Mouse (Mus musculus) G1E (cell line): ENCODE data around the gene Rcc1. TPM values are rescaled to one million over a fixed set of nuclear protein-coding genes. Genes with fewer than 3 reads are reported as not detected.

Experiments
- ATAC-seq: 2 replicates; pipeline ENCODE4 v1.8.0; 2016; ENCODE audit warnings: mild to moderate bottlenecking; ENCODE audit not compliant: insufficient number of reproducible peaks, poor library complexity, low FRiP score, severe bottlenecking; ENCODE audit errors: extremely low read depth
- DNase-seq: peaks from one replicate; pipeline ENCODE4 v3.0.0; 2012; ENCODE audit warnings: low spot score
- H3K27me3 ChIP-seq: 2 replicates; pipeline ENCODE4 v1.6.1; 2012; ENCODE audit warnings: mild to moderate bottlenecking, low read length, inconsistent platforms; ENCODE audit not compliant: insufficient read depth
- H3K36me3 ChIP-seq: replicated peaks from 2 replicates; pipeline ENCODE3; 2012; ENCODE audit warnings: mild to moderate bottlenecking, inconsistent platforms
- H3K4me1 ChIP-seq: 2 replicates; pipeline ENCODE4 v1.6.1; 2012; ENCODE audit warnings: low read depth, low read length, inconsistent platforms, mixed read lengths; ENCODE audit not compliant: insufficient read depth
- H3K4me3 ChIP-seq: 2 replicates; pipeline ENCODE4 v1.5.1; 2012; ENCODE audit warnings: low read depth, mild to moderate bottlenecking, inconsistent platforms, low read length, moderate library complexity, mixed read lengths
- H3K9me3 ChIP-seq: replicated peaks from 2 replicates; pipeline ENCODE4 v1.6.1; 2012; ENCODE audit warnings: inconsistent platforms
- CTCF ChIP-seq: IDR thresholded peaks from 2 replicates; pipeline ENCODE4 v1.5.1; 2012; ENCODE audit warnings: low read depth, low read length, inconsistent platforms, mixed read lengths
- GATA1 ChIP-seq: IDR thresholded peaks from 2 replicates; pipeline ENCODE4 v1.6.1; 2012; ENCODE audit warnings: borderline replicate concordance, low read length, inconsistent platforms, mixed read lengths
- GATA2 ChIP-seq: IDR thresholded peaks from 2 replicates; pipeline ENCODE4 v1.6.1; 2012; ENCODE audit warnings: low read depth, low read length, inconsistent platforms, borderline replicate concordance
- POLR2AphosphoS5 ChIP-seq: IDR thresholded peaks from 2 replicates; pipeline ENCODE4 v1.6.1; 2012; ENCODE audit warnings: low read depth, low read length, inconsistent platforms; ENCODE audit not compliant: insufficient replicate concordance
- TAL1 ChIP-seq: conservative IDR thresholded peaks from 2 replicates; pipeline ENCODE4 v1.6.1; 2012; ENCODE audit warnings: low read depth, low read length, inconsistent platforms, mixed read lengths
- polyA plus RNA-seq: library from polyadenylated mRNA; stranded (reverse); fragments of >175 nt; gene quantifications from 2 replicates; pipeline ENCODE4 v1.2.3, GENCODE M21; 2012
- total RNA-seq, 2 experiments: library from RNA; stranded (forward) in 1 of 2; stranded (reverse) in 1 of 2; fragments of 200-1000 nt in 1 of 2; fragments of >200 nt in 1 of 2; fragmentation: Nextera tagmentation in 1 of 2; gene quantifications; 2 replicates each; pipeline ENCODE4 v1.2.3; 2014 to 2017

The Rcc1 gene
- total RNA-seq (2014; fragmentation: Nextera tagmentation) (24.2 and 26.8 TPM in 2 replicates), total RNA-seq (2017) (38.6 and 39.2 TPM in 2 replicates), polyA plus RNA-seq (70.0 and 86.0 TPM in 2 replicates)

- H3K36me3 ChIP-seq, result peaks cover 54% of the 10 kb centered on the region
Observed at GRCm38 (mm10) chr4:132353481-132353885, at the start of gene Rcc1. Gene Rcc1, minus strand, starts transcription at chr4:132353605.

GRCm38 (mm10) chr4:132401016-132401415 is 47.6 kb upstream of the Rcc1 start:
- DNase-seq, result no peak
- H3K9me3 ChIP-seq, result no peaks in the 10 kb centered on the region
- ATAC-seq, result no peak

More at GRCm38 (mm10) chr4:132353481-132353885, at the start of gene Rcc1:
- TF ChIP-seq POLR2AphosphoS5, result peak; percentile 94
- TF ChIP-seq CTCF, result no peak
- Histone ChIP-seq H3K9me3 (no peaks in the 10 kb centered on the region), H3K4me3 (peak within 1 kb of the TSS; percentile 93), H3K4me1 (peaks cover 57% of the 10 kb centered on the region), H3K27me3 (no peaks in the 10 kb centered on the region)
- ATAC-seq (peak; percentile 67), DNase-seq (peak; percentile 91)

GRCm38 (mm10) chr4:132398863-132399262 is 45.5 kb upstream of the Rcc1 start:
- Histone ChIP-seq H3K36me3 (peaks cover 62% of the 10 kb centered on the region), H3K4me3 (no peak overlapping the region), H3K9me3 (0 out of 2 replicates have a peak, but pooled peaks cover 3% of the 10 kb centered on the region), H3K4me1 (peaks cover 49% of the 10 kb centered on the region), H3K27me3 (no peaks in the 10 kb centered on the region)
- DNase-seq, result no peak
- no peak for TF ChIP-seq CTCF
- TF ChIP-seq TAL1, result no peak
- TF ChIP-seq GATA1, result no peak
- no peak for TF ChIP-seq POLR2AphosphoS5
- no peak for TF ChIP-seq GATA2
- ATAC-seq, result no peak

More at GRCm38 (mm10) chr4:132401016-132401415, 47.6 kb upstream of the Rcc1 start:
- no peak overlapping the region for H3K4me3 ChIP-seq
- peaks cover 60% of the 10 kb centered on the region for H3K36me3 ChIP-seq
- peaks cover 42% of the 10 kb centered on the region for H3K4me1 ChIP-seq
- TF ChIP-seq TAL1, result no peak
- TF ChIP-seq GATA1, result no peak
- TF ChIP-seq CTCF, result no peak
- TF ChIP-seq POLR2AphosphoS5, result no peak
- no peak for TF ChIP-seq GATA2
- H3K27me3 ChIP-seq, result no peaks in the 10 kb centered on the region

GRCm38 (mm10) chr4:132398045-132398774 is 44.8 kb upstream of the Rcc1 start:
- Histone ChIP-seq H3K36me3 (peaks cover 64% of the 10 kb centered on the region), H3K4me1 (peaks cover 49% of the 10 kb centered on the region), H3K27me3 (no peaks in the 10 kb centered on the region), H3K4me3 (peak overlapping the region; percentile 58), H3K9me3 (peaks cover 5% of the 10 kb centered on the region; the same call in 1 of the 2 replicates)
- no peak for ATAC-seq
- no peak for DNase-seq
- TF ChIP-seq GATA2, result no peak
- no peak for TF ChIP-seq POLR2AphosphoS5
- TF ChIP-seq CTCF, result no peak
- TF ChIP-seq TAL1, result no peak
- TF ChIP-seq GATA1, result no peak

- Histone ChIP-seq H3K9me3 (peaks cover 7% of the 10 kb centered on the region; the same call in 1 of the 2 replicates), H3K4me1 (peaks cover 51% of the 10 kb centered on the region), H3K36me3 (peaks cover 62% of the 10 kb centered on the region), H3K4me3 (peak overlapping the region; percentile 55), H3K27me3 (no peaks in the 10 kb centered on the region)
- TF ChIP-seq GATA2 (no peak), GATA1 (no peak), CTCF (no peak), TAL1 (no peak), POLR2AphosphoS5 (no peak)
- DNase-seq (no peak), ATAC-seq (no peak)
Observed at GRCm38 (mm10) chr4:132397120-132397519, 43.7 kb upstream of the Rcc1 start.

- no peak for DNase-seq
- peaks cover 7% of the 10 kb centered on the region; the same call in 1 of the 2 replicates for H3K9me3 ChIP-seq
- peaks cover 55% of the 10 kb centered on the region for H3K36me3 ChIP-seq
- TF ChIP-seq POLR2AphosphoS5 (no peak), CTCF (no peak), TAL1 (no peak), GATA1 (no peak), GATA2 (no peak)
- H3K4me3 ChIP-seq, result peak overlapping the region; percentile 38; the same call in 1 of the 2 replicates
- peaks cover 55% of the 10 kb centered on the region for H3K4me1 ChIP-seq
- no peaks in the 10 kb centered on the region for H3K27me3 ChIP-seq
- ATAC-seq, result no peak
Observed at GRCm38 (mm10) chr4:132396251-132396650, 42.8 kb upstream of the Rcc1 start.
